Mouse (Mus musculus) midbrain, embryonic 13.5 days (tissue): ENCODE results near the gene Cpb1. TPM values are rescaled to one million over a fixed set of nuclear protein-coding genes. Genes with fewer than 3 reads are reported as not detected.
A peak's percentile ranks its signal among the peaks of the same experiment; 100 is the strongest.

Experiments
- ATAC-seq: fragments of 200-750 bp; cut with Nextera tagmentation; 2 replicates; pipeline ENCODE4 v1.8.0; 2017; ENCODE audit warnings: mild to moderate bottlenecking, moderate TSS enrichment, moderate library complexity
- H3K27ac ChIP-seq: fragments of 300-500 bp; sonication (generic); 2 replicates; pipeline ENCODE4 v1.5.1; 2015; ENCODE audit warnings: inconsistent platforms, mild to moderate bottlenecking, moderate library complexity
- H3K27me3 ChIP-seq: fragments of 300-500 bp; sonication (generic); 2 replicates; pipeline ENCODE4 v1.6.1; 2015; ENCODE audit warnings: mild to moderate bottlenecking, inconsistent platforms
- H3K36me3 ChIP-seq: fragments of 300-500 bp; sonication (generic); 2 replicates; pipeline ENCODE4 v1.6.1; 2015; ENCODE audit warnings: mild to moderate bottlenecking, inconsistent platforms
- H3K4me1 ChIP-seq: fragments of 300-500 bp; sonication (generic); replicated peaks from 2 replicates; pipeline ENCODE4 v1.6.1; 2015; ENCODE audit warnings: inconsistent platforms
- H3K4me2 ChIP-seq: fragments of 300-500 bp; sonication (generic); replicated peaks from 2 replicates; pipeline ENCODE4 v1.6.1; 2015; ENCODE audit warnings: moderate library complexity, mild to moderate bottlenecking, inconsistent platforms
- H3K4me3 ChIP-seq: fragments of 300-500 bp; sonication (generic); replicated peaks from 2 replicates; pipeline ENCODE4 v1.5.1; 2015; ENCODE audit warnings: mild to moderate bottlenecking, inconsistent platforms
- H3K9ac ChIP-seq: fragments of 300-500 bp; sonication (generic); replicated peaks from 2 replicates; pipeline ENCODE4 v1.6.1; 2015; ENCODE audit warnings: mild to moderate bottlenecking, inconsistent platforms
- H3K9me3 ChIP-seq: fragments of 300-500 bp; sonication (generic); 2 replicates; pipeline ENCODE4 v1.6.1; 2016; ENCODE audit warnings: mild to moderate bottlenecking, inconsistent platforms
- WGBS: fragments of 180-500 bp; shearing (Covaris S2); methylation state at CpG from one replicate; pipeline ENCODE4 v1.1.7; 2015; 5-methylcytosine and 5-hydroxymethylcytosine counted together
- microRNA-seq: library from miRNA; unstranded; fragments of <30 nt; microRNA quantifications from one replicate; pipeline ENCODE4, GENCODE M21; 2016
- polyA plus RNA-seq: library from polyadenylated mRNA; unstranded; fragments of >200 nt; fragmentation: Nextera tagmentation; extraction: Ambion mirVana; gene quantifications from 2 replicates; pipeline ENCODE4 v1.2.1, GENCODE M21; 2015

Cpb1 gene
- polyA plus RNA-seq, 1 experiment from 2014 or later, result 0.08 TPM

- WGBS, result 92% methylated on average over 3 of the region's 3 CpGs
Measured at GRCm38 (mm10) chr3:20242050-20242449, 33.5 kb downstream of the Cpb1 start, which contains the start of gene Cpa3. Cpa3 (minus strand) TSS chr3:20242181.

GRCm38 (mm10) chr3:20239741-20240140, 35.8 kb downstream of the Cpb1 start:
- H3K36me3 ChIP-seq, result no peaks in the 10 kb centered on the region
- H3K27ac ChIP-seq, result no peak overlapping the region
- H3K4me1 ChIP-seq, result no peaks in the 10 kb centered on the region
- 86% methylated on average over 3 of the region's 3 CpGs for WGBS
- no peak overlapping the region for H3K4me3 ChIP-seq
- no peak overlapping the region for H3K4me2 ChIP-seq
- H3K27me3 ChIP-seq, result no peaks in the 10 kb centered on the region
- ATAC-seq, result no peak
- no peak overlapping the region for H3K9ac ChIP-seq
- no peaks in the 10 kb centered on the region for H3K9me3 ChIP-seq

More at GRCm38 (mm10) chr3:20242050-20242449, 33.5 kb downstream of the Cpb1 start, which contains the start of gene Cpa3:
- H3K27me3 ChIP-seq, result no peaks in the 10 kb centered on the region
- H3K9ac ChIP-seq, result no peak within 1 kb of the TSS
- no peak within 1 kb of the TSS for H3K27ac ChIP-seq
- no peak within 1 kb of the TSS for H3K4me2 ChIP-seq
- H3K36me3 ChIP-seq, result no peaks in the 10 kb centered on the region
- H3K4me3 ChIP-seq, result no peak within 1 kb of the TSS
- no peak for ATAC-seq
- no peaks in the 10 kb centered on the region for H3K9me3 ChIP-seq
- no peaks in the 10 kb centered on the region for H3K4me1 ChIP-seq

GRCm38 (mm10) chr3:20236965-20237364, 38.6 kb downstream of the Cpb1 start:
- Histone ChIP-seq H3K4me2 (no peak overlapping the region), H3K36me3 (no peaks in the 10 kb centered on the region), H3K4me3 (no peak overlapping the region), H3K9me3 (no peaks in the 10 kb centered on the region), H3K27ac (no peak overlapping the region), H3K9ac (no peak overlapping the region), H3K4me1 (no peaks in the 10 kb centered on the region), H3K27me3 (no peaks in the 10 kb centered on the region)
- 85% methylated on average over 1 of the region's 1 CpGs for WGBS
- no peak for ATAC-seq

- Histone ChIP-seq H3K27ac (no peak overlapping the region), H3K27me3 (no peaks in the 10 kb centered on the region), H3K9ac (no peak overlapping the region), H3K4me3 (no peak overlapping the region), H3K4me1 (no peaks in the 10 kb centered on the region), H3K9me3 (no peaks in the 10 kb centered on the region), H3K36me3 (no peaks in the 10 kb centered on the region), H3K4me2 (no peak overlapping the region)
- ATAC-seq, result no peak
- 93% methylated on average over 1 of the region's 1 CpGs for WGBS
Measured at GRCm38 (mm10) chr3:20229027-20229426, 46.5 kb downstream of the Cpb1 start.

GRCm38 (mm10) chr3:20225429-20225828, 50.1 kb downstream of the Cpb1 start:
- Histone ChIP-seq H3K4me3 (no peak overlapping the region), H3K27ac (no peak overlapping the region), H3K36me3 (no peaks in the 10 kb centered on the region), H3K9me3 (no peaks in the 10 kb centered on the region), H3K9ac (no peak overlapping the region), H3K4me2 (no peak overlapping the region), H3K27me3 (no peaks in the 10 kb centered on the region), H3K4me1 (no peaks in the 10 kb centered on the region)
- no peak for ATAC-seq
- WGBS, result 88% methylated on average over 2 of the region's 2 CpGs

- ATAC-seq, result no peak
- Histone ChIP-seq H3K4me1 (no peaks in the 10 kb centered on the region), H3K9ac (no peak overlapping the region), H3K36me3 (no peaks in the 10 kb centered on the region), H3K27ac (no peak overlapping the region), H3K4me2 (no peak overlapping the region), H3K27me3 (no peaks in the 10 kb centered on the region), H3K4me3 (no peak overlapping the region), H3K9me3 (no peaks in the 10 kb centered on the region)
- 95% methylated on average over 9 of the region's 9 CpGs for WGBS
Measured at GRCm38 (mm10) chr3:20222926-20223698, 52.4 kb downstream of the Cpb1 start.

- Histone ChIP-seq H3K9ac (no peak overlapping the region), H3K27ac (no peak overlapping the region), H3K36me3 (no peaks in the 10 kb centered on the region), H3K4me1 (no peaks in the 10 kb centered on the region), H3K27me3 (no peaks in the 10 kb centered on the region), H3K4me3 (no peak overlapping the region), H3K9me3 (no peaks in the 10 kb centered on the region), H3K4me2 (no peak overlapping the region)
- WGBS, result 74% methylated on average over 3 of the region's 3 CpGs
- no peak for ATAC-seq
Measured at GRCm38 (mm10) chr3:20222136-20222535, 53.4 kb downstream of the Cpb1 start.

- Histone ChIP-seq H3K4me3 (no peak overlapping the region), H3K4me2 (no peak overlapping the region), H3K9me3 (no peaks in the 10 kb centered on the region), H3K36me3 (no peaks in the 10 kb centered on the region), H3K27ac (no peak overlapping the region), H3K4me1 (no peaks in the 10 kb centered on the region), H3K27me3 (no peaks in the 10 kb centered on the region), H3K9ac (no peak overlapping the region)
- WGBS, result 30% methylated on average over 6 of the region's 6 CpGs
- peak; percentile 74 for ATAC-seq
Measured at GRCm38 (mm10) chr3:20198869-20199268, 76.7 kb downstream of the Cpb1 start.

Small RNA genes lying within 50 kb of the gene (microRNA-seq; reads per million reads assigned to microRNA genes)
- gene Mir7007, result not detected

Other genes starting within 250 kb of the Cpb1 start
- 11.4 and 11.9 TPM in 2 replicates for gene Hps3, start 240.4 kb downstream of the Cpb1 start, polyA plus RNA-seq
- 21.5 and 22.1 TPM in 2 replicates for gene Hltf, start 217.9 kb downstream of the Cpb1 start, polyA plus RNA-seq
- 24.5 and 25.0 TPM in 2 replicates for gene Gyg, start 120.4 kb downstream of the Cpb1 start, polyA plus RNA-seq
- 0.11 and 0.18 TPM in 2 replicates for gene Cpa3, start 33.6 kb downstream of the Cpb1 start, polyA plus RNA-seq
- 0.15 TPM in 1 of 2 replicates, not detected in the other for gene Agtr1b, start 91.4 kb upstream of the Cpb1 start, polyA plus RNA-seq